Mouse (Mus musculus): ENCODE results near the gene Elavl3.

Elavl3 gene

DNA sequence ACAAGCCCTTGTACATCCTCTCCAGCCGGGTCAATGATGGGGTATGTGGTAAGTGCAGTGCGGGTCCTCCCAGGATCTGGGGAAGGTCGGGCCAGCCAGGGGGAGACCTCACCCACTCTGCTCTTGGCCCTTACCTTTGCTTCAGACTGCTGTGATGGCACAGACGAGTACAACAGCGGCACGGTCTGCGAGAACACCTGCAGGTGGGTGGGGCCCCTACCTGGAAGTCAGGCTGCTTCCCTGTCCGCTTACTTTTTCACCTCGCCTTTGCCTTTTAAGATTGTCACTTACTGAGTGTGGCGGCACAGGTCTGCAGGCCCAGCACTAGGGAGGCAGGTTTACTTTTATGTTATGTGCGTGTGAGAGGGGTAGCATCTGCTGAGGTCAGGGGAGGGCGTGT is 47.3 kb downstream of the Elavl3 start:
- DNase-seq (ENCODE audit: extremely low spot score, low spot score) = no peak

DNA sequence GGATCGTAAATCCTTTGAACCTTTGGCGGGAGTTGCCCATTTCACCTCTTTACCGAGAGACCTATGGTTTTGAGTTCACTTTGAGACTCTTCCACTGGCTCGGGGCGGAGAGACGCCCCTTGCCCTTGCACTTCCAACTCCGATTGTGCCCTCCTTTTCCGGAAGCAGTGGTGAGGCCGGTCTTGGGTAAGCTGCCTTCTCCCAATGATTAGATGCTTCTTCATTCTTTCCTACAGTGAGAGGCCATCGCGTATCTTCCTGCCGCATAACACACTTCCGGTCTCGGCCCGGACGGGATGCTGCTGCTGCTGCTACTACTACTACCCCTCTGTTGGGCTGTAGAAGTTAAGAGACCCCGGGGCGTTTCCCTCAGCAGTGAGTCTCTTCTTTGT is 48.7 kb downstream of the Elavl3 start:
- no peak for DNase-seq (ENCODE audit: extremely low spot score, low spot score)

GRCm38 (mm10) chr9:22002194-22003162 is 49.3 kb downstream of the Elavl3 start, which contains the start of the genes Ccdc151 and Prkcsh:
Gene Ccdc151 (minus strand): TSS chr9:22002634.
Gene Prkcsh (plus strand): TSS chr9:22002806.
- peak; percentile 99 for DNase-seq (ENCODE audit: extremely low spot score, low spot score)

- DNase-seq (ENCODE audit: extremely low spot score, low spot score) = no peak
Measured at GRCm38 (mm10) chr9:22001633-22002032, 50.2 kb downstream of the Elavl3 start.

DNA sequence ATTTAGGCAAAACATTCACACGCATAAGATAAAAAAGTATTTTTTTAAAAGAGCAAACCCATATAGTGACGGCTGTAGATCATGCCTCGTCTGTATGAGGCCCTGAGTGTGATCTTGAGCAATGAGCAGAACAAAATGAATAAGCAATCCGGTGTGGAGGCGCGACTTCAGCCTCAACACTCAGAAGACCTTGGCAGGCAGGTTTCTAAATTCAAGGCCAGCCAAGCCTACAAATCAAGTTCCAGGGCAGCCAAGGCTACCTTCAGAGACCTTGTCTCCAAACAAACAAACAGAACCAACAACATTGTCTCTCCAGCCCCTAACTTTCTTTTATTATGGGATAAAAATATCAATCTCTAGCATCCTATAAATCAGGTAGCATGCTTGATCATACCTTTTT is 51.5 kb downstream of the Elavl3 start:
- DNase-seq (ENCODE audit: extremely low spot score, low spot score) = no peak

DNA sequence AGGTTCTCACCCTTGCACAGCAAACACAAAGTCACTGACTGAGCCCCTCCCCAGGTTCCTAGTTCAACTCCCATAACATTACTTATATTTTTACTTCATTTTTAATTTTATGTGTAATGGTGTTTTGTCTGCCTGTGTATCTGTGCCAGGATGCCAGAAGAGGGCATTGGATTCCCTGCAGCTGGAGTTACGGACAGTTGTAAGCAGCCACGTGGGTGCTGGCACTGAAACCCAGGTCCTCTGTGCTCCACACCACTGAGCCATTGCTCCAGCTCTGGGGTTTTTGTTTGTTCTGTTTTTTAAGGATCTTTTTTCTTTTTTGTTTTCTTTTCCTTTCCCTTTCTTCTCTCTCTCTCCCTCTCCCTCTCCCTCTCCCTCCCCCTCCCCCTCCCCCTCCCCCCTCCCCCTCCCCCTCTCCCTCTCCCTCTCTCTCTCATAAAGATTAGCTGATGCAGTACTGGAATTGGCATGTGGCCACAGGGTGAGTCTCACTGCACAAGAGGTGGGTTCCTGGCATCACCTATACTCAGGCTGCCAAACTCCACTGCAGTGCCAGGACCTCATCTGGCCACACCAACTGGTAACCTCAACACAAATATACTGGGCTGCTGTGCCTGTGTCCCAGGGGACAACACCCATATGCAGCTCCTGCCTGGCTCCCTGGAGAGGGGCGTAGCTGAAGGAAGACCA is 55.5 kb downstream of the Elavl3 start:
- no peak for DNase-seq (ENCODE audit: extremely low spot score, low spot score)

DNA sequence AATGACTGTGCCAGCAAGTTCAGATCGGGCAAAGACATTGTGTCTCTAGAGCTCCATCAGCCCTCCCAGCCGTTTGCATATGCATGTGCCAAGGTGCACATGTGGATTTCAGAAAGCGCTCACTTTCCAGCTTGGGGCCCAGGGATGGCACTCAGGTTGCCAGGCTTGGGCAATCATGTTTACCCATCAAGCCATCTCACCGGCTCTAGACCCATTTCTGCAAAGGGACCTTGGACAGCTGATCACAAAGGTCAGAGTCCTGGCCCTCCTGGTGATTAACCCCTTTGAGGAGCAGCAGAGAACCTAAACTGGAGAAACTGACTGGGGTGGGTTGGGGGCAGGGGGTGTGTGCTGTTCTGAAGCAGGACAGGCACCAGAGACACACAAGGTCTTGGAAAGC is 59.6 kb downstream of the Elavl3 start:
- DNase-seq (ENCODE audit: extremely low spot score, low spot score) = no peak

GRCm38 (mm10) chr9:21989230-21990110 is 62.4 kb downstream of the Elavl3 start, which contains the start of gene Rgl3:
Gene Rgl3 (minus strand): TSS chr9:21989446.
- DNase-seq (ENCODE audit: extremely low spot score, low spot score) = peak; percentile 69

- DNase-seq (ENCODE audit: extremely low spot score, low spot score) = peak; percentile 45
Measured at GRCm38 (mm10) chr9:21988421-21989101, 63.3 kb downstream of the Elavl3 start.

GRCm38 (mm10) chr9:21987592-21988342 is 64.1 kb downstream of the Elavl3 start:
- DNase-seq (ENCODE audit: extremely low spot score, low spot score) = peak; percentile 18

DNA sequence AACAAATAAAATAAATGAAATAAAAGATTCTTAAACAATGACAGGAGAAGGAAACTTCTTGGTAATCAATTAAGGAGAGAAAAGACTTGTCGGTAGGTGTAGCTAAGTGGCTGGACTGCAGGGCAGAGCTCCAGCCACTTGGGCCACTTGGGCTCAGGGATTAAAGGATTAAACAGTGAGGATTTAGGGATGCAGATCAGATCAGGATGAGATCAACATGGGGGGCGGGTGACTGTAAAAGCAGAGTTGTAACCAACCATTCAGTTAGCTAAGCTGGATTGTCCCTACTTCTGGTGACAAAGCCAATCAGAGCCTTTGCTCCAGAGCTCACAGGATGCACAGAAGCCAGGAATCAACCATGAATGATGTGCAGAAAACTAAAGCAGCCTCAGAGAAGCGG is 67.9 kb downstream of the Elavl3 start:
- no peak for DNase-seq (ENCODE audit: extremely low spot score, low spot score)

DNA sequence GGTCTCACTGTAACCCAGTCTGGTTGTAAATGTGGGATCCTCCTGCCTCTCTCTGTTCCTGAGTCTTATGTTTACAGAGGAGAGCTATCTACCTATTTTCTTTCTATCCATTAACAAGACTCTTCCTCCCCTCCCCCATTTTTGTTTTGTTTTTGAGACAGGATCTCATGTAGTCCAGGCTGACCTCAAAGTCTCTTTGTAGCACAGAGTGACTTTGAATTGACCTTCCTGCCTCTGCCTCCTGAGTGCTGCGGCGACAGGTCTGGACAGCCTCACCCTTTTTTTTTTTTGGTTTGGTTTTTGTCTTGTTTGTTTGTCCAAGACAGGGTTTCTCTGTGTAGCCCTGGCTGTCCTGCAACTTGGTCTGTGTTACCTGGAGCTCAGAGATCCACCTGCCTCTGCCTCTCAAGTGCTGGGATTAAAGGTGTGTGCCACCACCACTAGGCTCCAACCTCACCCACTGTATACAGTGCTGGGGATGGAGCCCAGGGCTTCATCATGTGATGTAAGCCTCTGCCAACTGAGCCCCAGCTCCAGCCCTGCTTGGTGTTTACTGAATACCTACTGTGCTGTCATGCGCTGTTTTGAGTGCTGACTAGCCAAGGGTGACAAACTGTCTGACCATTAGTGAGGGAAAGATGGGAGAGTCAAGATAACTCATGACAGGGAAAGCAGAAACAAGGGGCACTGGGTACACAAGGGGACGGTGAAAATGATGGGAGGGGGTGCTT is 73.3 kb downstream of the Elavl3 start:
- DNase-seq (ENCODE audit: extremely low spot score, low spot score) = no peak

- DNase-seq (ENCODE audit: extremely low spot score, low spot score) = peak; percentile 33
Measured at GRCm38 (mm10) chr9:21977972-21978371, 73.9 kb downstream of the Elavl3 start.

DNA sequence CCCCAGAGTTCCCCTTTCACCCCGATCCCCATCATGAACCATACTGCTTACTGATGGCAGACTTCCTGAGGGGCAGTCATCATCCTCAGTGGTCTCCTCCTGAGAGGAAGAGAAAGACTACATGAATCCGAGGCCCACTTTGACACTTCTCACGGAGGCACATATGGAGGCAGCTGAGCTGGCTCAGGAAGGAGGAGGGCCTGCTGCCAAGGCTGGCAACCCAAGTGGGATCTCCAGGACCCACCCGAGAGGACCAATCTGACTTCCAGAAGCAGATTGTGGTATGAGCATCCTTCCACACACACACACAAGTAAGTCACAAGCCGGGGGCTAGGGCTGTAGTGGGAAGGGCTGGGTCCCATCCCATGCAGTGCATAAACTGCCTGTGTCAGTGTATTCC is 74.5 kb downstream of the Elavl3 start:
- DNase-seq (ENCODE audit: extremely low spot score, low spot score) = no peak

- no peak for DNase-seq (ENCODE audit: extremely low spot score, low spot score)
Measured at GRCm38 (mm10) chr9:21976626-21977175, 75.1 kb downstream of the Elavl3 start.

- no peak for DNase-seq (ENCODE audit: extremely low spot score, low spot score)
Measured at GRCm38 (mm10) chr9:21969304-21969703, 82.5 kb downstream of the Elavl3 start.

- no peak for DNase-seq (ENCODE audit: extremely low spot score, low spot score)
Measured at GRCm38 (mm10) chr9:21968883-21969282, 82.9 kb downstream of the Elavl3 start.

Measured in neural tube, embryonic 10.5 days (tissue).